ENCODE assay signal across 8 mouse cellular contexts in genomic region chr16:49799597-49800561, GRCm38 (mm10). TPM values are rescaled to one million over a fixed set of nuclear protein-coding genes. Genes with fewer than 3 reads are reported as not detected.
A peak's percentile ranks its signal among the peaks of the same experiment; 100 is the strongest.
DNase-seq lines count a peak whose midpoint lies in the region; ATAC-seq and TF ChIP-seq lines count a peak whose summit lies in the region.

TSS of gene Cd47 (plus strand) at chr16:49800533.

- H3K4me1 ChIP-seq in bone marrow macrophage, adult 2 months (ENCODE audit: control insufficient read depth, insufficient read depth, low read length): peaks cover 25% of the 10 kb centered on the region
- peaks cover 8% of the 10 kb centered on the region; the same call in 1 of the 2 replicates for H3K4me1 ChIP-seq in hindbrain, postnatal 0 days (ENCODE audit: insufficient read depth, low read length)
- H3K4me1 ChIP-seq in midbrain, embryonic 12.5 days: peaks cover 17% of the 10 kb centered on the region

- no peak for TF ChIP-seq POLR2A in bone marrow macrophage, adult 2 months (IDR thresholded peaks at IDR 0.05; ENCODE audit: borderline replicate concordance, low read depth, low read length)

- H3K4me3 ChIP-seq in bone marrow macrophage, adult 2 months (ENCODE audit: insufficient read depth, low read length): no peak within 1 kb of the TSS
- H3K4me3 ChIP-seq in hindbrain, postnatal 0 days (ENCODE audit: low read length): no peak within 1 kb of the TSS
- H3K4me3 ChIP-seq in midbrain, embryonic 12.5 days: no peak within 1 kb of the TSS

- no peaks in the 10 kb centered on the region for H3K36me3 ChIP-seq in hindbrain, postnatal 0 days (ENCODE audit: insufficient read depth, low read length)
- no peaks in the 10 kb centered on the region for H3K36me3 ChIP-seq in midbrain, embryonic 12.5 days

- no peak within 1 kb of the TSS for H3K27ac ChIP-seq in bone marrow macrophage, adult 2 months (ENCODE audit: insufficient read depth, low read depth, low read length)
- H3K27ac ChIP-seq in hindbrain, postnatal 0 days: no peak within 1 kb of the TSS
- no peak within 1 kb of the TSS for H3K27ac ChIP-seq in midbrain, embryonic 12.5 days (replicated peaks)

- no peaks in the 10 kb centered on the region for H3K9me3 ChIP-seq in hindbrain, postnatal 0 days (ENCODE audit: low read length)
- H3K9me3 ChIP-seq in midbrain, embryonic 12.5 days: no peaks in the 10 kb centered on the region

- no peak for TF ChIP-seq CTCF in bone marrow macrophage, adult 2 months (IDR thresholded peaks at IDR 0.05; ENCODE audit: low read depth, low read length)
- TF ChIP-seq CTCF in hindbrain, postnatal 0 days (IDR thresholded peaks at IDR 0.05; ENCODE audit: low read depth): no peak

- 82% methylated on average over 10 of the region's 10 CpGs for WGBS in hindbrain, postnatal 0 days
- 87% methylated on average over 10 of the region's 10 CpGs for WGBS in midbrain, embryonic 12.5 days

- no peak within 1 kb of the TSS for H3K9ac ChIP-seq in hindbrain, postnatal 0 days (replicated peaks; ENCODE audit: low read length)
- H3K9ac ChIP-seq in midbrain, embryonic 12.5 days (replicated peaks): no peak within 1 kb of the TSS

- no peak for ATAC-seq in hindbrain, postnatal 0 days
- no peak for ATAC-seq in midbrain, embryonic 12.5 days (ENCODE audit: low FRiP score, low read depth)

- peak; percentile 49 for DNase-seq in CD4-positive helper T cell, adult 2 months (ENCODE audit: low read depth, low spot score)
- DNase-seq in gastrocnemius, postnatal 25 days: no peak
- DNase-seq in hindbrain, postnatal 0 days (ENCODE audit: low spot score): peak; percentile 18
- DNase-seq in left cerebral cortex, postnatal 4 days: no peak
- DNase-seq in thymus, postnatal 14 days: peak; percentile 52
- no peak for DNase-seq in urinary bladder, postnatal 10 days (ENCODE audit: low spot score)

- H3K4me2 ChIP-seq in hindbrain, postnatal 0 days (ENCODE audit: low read depth, low read length): no peak within 1 kb of the TSS
- H3K4me2 ChIP-seq in midbrain, embryonic 12.5 days (replicated peaks): no peak within 1 kb of the TSS

- no peaks in the 10 kb centered on the region for H3K27me3 ChIP-seq in hindbrain, postnatal 0 days (ENCODE audit: insufficient read depth, low read length)
- H3K27me3 ChIP-seq in midbrain, embryonic 12.5 days: no peaks in the 10 kb centered on the region

- intact Hi-C loops in left cerebral cortex, postnatal 4 days (cut with DNase I): no loop called here

RNA-seq across cellular contexts. Expression of gene Cd47, which starts in this region (rescaled TPM):
- 310 and 315 TPM in 2 replicates for polyA plus RNA-seq in bone marrow macrophage, adult 2 months (2012; ENCODE audit: insufficient read depth, insufficient read length, missing spikeins)
- 10 to 100 TPM; 23.3 to 28.9 TPM for total RNA-seq in gastrocnemius, postnatal 25 days (2021)
- total RNA-seq in hindbrain, postnatal 0 days (2014; rRNA removed): 38.9 and 44.3 TPM in 2 replicates
- 235 and 238 TPM in 2 replicates for polyA plus RNA-seq in hindbrain, postnatal 0 days (2015; fragmentation: Nextera tagmentation; extraction: Ambion mirVana)
- total RNA-seq in left cerebral cortex, postnatal 4 days (2021): 100 to 1,000 TPM; 214 to 231 TPM
- 65.2 and 71.6 TPM in 2 replicates for polyA plus RNA-seq in midbrain, embryonic 12.5 days (2016; fragmentation: Nextera tagmentation; extraction: Ambion mirVana)

Comparison
In these comparisons a context has a peak if more than half of its experiments do, and no peak if none do; other contexts are left out.
1. DNase-seq: peak in CD4-positive helper T cell, adult 2 months (single experiment), hindbrain, postnatal 0 days (single experiment) and thymus, postnatal 14 days (single experiment); none in gastrocnemius, postnatal 25 days (single experiment), left cerebral cortex, postnatal 4 days (single experiment) and urinary bladder, postnatal 10 days (single experiment).